Mouse (Mus musculus) c-Kit-positive CD71-negative TER-119-negative erythroid progenitor cells, embryonic 14.5 days (primary cell): ENCODE measurements around the gene Adrb1.

Experiments used
- DNase-seq: peaks from one replicate; pipeline ENCODE4 v3.0.0-alpha.2; 2013; ENCODE audit warnings: low read depth

Gene Adrb1

GRCm38 (mm10) chr19:56703238-56704097 is 18.5 kb upstream of the Adrb1 start:
- no peak for DNase-seq

GRCm38 (mm10) chr19:56705026-56705675 is 16.8 kb upstream of the Adrb1 start:
- DNase-seq, result no peak

DNA sequence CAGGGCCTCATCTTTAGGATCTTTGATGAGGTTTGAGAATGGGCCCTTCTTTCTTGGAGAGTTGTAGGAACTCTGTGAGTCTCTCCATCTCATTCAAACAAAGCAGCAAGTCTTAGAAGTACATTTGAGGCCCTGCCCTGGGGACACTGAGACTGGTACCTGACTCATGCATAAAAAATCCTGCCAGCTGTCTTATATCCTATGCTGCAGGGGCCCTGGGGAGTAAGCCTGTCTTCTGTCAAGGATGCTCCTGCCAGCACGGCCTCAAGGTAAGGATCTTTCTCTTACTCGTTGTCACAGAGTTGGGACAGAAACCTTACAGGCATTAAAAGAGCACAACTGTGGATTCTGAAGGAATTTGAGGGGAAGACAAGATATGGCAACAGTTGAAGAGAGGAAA is 13.2 kb upstream of the Adrb1 start:
- DNase-seq, result no peak

DNA sequence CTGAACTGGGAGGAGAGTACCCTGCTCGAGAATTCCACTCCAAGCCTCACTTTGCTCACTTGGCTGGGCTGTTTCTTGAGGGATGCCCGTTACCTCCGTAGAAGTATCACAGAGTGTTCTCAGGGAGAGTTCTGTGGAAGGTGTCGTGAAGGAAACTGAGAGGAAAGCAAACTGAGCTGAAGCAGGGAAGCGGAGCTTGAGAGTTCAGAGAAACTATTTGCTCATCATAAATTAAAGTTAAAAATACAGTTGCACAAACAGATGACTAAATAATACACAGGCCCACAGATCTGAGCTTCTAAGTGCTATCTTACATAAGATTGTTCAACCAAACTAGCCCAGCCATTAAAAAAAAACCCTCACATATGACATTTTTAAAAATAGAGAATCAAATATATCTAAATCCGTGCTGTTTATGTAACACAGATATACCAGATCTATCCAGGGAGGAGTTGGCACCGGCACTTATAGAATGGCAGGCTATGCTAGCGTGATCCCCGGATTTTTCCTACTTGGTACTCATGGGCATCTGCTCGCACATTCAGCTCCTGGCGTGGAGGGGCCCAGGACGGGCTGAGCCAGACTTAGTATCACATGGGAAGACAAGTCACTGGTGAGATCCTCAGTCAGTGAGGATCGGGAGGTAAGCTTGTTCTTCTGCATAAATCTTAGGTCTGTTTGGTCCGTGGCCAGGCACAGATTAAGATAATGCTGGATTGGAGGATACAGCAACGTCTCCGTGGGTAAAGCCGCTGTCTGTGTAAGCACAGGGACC is 11.7 kb upstream of the Adrb1 start:
- no peak for DNase-seq

DNA sequence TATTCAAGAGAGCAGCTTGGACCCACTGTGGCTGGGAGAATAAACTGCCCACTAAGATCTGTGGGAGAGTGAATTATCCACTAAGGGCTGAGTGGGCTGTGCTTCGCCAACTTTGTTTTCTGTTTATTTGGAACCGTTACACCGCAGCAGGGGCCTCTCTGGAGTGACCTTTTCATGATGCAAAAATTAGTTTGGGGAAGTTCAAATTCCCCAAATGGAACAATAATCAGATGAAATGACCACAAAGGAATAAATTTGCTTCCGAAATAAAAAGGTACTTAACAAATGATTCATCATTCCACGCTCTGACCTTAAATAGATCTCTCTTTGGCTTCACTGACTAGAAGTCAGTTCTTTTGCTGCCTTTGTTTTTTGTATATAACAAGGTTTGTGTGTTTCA is 8.4 kb upstream of the Adrb1 start:
- no peak for DNase-seq

DNA sequence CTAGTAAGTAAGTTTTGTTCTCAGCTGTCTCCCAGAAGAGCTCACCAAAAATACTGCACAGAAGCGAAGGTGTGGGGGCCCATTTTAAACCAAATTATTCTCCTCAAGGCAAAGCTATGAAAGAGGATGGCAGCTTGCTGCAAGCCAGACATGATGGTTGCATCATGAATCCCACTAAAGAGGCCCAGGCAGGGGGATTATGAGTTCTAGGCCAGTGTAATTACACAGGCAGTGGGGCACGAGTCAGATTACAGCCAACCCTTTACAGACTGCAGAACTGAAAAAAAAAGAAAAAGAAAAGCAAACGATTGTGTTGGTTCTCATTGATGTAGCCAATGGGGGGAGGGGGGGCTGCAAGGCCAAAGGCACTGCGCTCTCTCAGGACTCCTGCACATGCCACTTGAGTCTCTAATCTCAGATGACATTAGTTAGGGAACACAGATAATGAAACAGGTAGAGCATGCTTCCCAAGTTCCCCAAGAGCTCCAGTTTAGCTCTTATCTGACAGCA is 7.3 kb upstream of the Adrb1 start:
- no peak for DNase-seq

DNA sequence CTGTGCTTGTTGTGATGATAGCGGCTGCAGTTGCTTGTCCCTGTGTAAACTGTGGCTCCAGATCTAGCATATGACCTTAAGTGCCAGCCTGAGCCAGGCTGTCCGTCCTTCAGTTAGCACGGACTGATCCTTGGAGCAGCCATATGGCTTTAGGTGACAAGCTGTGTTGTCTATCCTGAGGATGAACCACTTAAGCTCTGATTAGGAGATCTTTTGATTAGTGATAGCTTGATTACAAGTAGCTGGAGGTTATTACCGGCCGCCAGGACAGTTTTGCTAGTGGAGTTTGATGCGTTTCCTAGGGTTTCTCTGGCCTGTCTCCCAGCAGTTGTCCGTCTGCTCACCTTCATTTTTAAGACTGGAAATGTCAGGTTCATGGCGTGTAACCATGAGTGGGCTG is 4.0 kb upstream of the Adrb1 start:
- DNase-seq, result no peak

- no peak for DNase-seq
These were observed 1.1 kb upstream of the Adrb1 start for GRCm38 (mm10) chr19:56720882-56721281.

- DNase-seq, result no peak
These were observed 300 bp downstream of the Adrb1 start for GRCm38 (mm10) chr19:56722291-56722707.

GRCm38 (mm10) chr19:56722711-56723330 is 822 bp downstream of the Adrb1 start:
- no peak for DNase-seq

DNA sequence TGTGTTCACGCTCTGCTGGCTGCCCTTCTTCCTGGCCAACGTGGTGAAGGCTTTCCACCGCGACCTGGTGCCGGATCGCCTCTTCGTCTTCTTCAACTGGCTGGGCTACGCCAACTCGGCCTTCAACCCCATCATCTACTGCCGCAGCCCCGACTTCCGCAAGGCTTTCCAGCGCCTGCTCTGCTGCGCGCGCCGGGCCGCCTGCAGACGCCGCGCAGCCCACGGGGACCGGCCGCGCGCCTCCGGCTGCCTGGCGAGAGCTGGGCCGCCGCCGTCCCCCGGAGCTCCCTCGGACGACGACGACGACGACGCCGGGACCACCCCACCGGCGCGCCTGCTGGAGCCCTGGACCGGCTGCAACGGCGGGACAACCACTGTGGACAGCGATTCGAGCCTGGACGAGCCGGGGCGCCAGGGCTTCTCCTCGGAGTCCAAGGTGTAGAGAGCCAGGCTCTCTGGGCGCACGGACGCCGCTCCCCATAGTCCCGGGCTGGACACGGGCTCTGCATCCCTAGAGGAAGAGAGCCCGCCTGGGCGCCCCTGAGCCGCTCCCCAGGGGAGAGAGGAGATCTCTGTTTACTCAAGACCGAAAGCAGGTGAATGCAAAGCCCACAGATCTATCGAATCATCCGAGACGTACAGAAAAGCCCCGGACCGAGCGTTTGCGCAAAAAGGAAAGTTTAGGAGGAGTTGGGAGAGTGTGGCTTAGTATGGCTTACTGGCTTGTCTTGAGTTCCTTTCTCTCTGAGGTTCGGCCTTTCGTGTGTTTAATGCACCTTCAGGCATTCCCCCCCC is 1.5 kb downstream of the Adrb1 start:
- no peak for DNase-seq

DNA sequence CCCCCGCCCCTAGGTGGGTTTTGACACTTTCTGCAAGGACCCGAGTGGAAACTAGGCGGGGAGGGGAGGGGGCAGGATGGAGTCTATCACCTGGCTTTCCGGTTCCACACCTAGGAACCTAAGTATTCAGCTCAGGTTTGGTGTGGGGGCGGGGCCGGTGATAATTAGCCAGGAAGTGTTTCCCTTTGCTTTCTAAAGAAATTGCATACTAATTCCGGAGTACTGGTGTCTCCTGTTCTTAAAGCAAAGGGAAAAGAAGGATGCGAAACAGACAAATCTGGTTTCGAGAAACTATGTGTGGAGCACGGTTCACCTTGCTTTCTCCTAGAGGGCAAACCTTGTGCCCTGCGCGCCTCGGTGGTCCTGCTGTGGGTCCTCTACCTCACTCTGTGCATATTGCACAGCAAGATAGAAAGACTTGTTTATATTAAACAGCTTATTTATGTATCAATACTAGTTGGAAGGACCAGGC is 2.2 kb downstream of the Adrb1 start:
- DNase-seq, result no peak

GRCm38 (mm10) chr19:56727170-56727877 is 5.3 kb downstream of the Adrb1 start:
- DNase-seq, result no peak

GRCm38 (mm10) chr19:56734033-56734572 is 12.1 kb downstream of the Adrb1 start:
- DNase-seq, result no peak

DNA sequence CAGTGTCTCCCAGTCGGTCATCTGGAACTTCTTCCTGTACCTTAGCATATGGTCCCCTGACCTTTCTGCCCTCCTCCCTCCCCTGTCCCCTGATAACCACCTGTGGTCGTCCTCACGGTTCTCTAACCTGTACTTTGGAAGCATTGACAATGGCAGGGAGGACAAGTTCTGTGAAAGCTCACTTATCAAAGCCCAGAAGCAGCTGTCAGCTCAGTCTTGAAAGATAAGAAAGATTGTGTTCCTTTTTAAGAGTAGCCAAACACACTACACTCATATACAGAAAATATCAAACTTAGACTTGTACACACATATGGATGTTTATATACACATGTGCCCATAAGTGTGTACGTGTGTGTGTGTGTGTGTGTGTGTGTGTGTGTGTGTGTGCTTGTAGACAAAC is 13.7 kb downstream of the Adrb1 start:
- no peak for DNase-seq

GRCm38 (mm10) chr19:56736287-56736686 is 14.3 kb downstream of the Adrb1 start:
- DNase-seq, result no peak

- no peak for DNase-seq
These were observed 23.1 kb downstream of the Adrb1 start for GRCm38 (mm10) chr19:56745061-56745460.

DNA sequence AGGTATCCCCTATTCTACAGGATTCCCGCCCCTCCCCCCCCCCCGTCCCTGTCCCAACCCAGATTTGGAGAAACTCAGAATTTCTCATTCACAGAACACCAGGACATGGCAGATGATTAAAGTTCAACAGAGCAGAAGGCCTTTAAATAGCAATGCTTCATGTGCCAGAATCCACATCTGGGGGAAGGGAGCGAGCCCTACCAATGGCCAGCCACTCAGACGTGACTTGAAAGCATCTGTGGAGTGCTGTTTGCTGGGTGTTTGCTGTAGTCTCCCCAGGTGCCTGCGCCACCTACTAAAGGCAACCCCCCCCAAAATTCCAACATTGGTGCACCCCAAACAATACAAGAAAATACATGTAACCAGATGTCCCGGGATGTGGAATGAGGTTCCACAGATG is 23.5 kb downstream of the Adrb1 start:
- no peak for DNase-seq

DNA sequence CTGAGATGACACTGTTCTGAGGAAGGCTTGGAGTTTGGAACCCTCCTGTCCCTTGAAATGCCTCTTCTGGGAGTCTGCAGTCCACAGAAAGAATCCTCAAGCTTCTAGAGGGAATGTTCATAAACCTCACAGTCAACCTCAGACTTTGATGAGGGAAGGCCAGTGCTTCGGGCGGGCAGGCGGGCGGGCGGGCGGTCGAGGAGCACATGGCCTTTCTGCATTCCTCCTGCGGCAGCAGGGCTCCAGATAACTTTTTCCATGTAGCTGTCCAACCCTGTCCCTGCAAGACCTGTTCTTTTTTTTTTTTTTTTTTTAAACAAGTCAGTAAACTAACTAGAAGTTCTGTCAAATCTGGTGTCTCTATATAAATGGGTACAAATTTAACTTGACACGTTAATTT is 24.6 kb downstream of the Adrb1 start:
- no peak for DNase-seq

DNA sequence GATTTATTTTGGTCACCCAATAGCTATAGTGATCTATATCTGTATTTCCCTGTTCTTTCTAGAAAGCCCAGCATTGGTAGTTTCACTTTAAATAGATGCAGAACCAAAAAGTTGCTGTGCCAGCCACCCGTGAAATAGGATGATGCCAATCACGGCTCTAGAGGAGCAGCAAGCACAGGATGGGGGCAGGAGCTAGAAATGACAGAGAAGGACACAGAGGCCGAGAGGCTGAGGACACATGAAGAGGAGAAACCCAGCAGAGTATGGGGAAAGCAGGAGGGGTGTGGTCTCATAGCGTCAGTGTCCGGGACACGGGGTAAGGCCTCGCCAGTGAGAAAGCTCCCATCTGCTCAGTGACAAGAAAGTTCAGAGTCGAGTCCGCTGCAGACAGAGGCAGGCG is 25.9 kb downstream of the Adrb1 start:
- no peak for DNase-seq
